Mouse (Mus musculus) limb, embryonic 14.5 days (tissue): ENCODE results near the gene Cmtm6. TPM values are rescaled to one million over a fixed set of nuclear protein-coding genes. Genes with fewer than 3 reads are reported as not detected.

Experiments
- ATAC-seq: fragments of 200-750 bp; cut with Nextera tagmentation; 2 replicates; pipeline ENCODE4 v1.8.0; 2017; ENCODE audit warnings: low read depth, moderate number of reproducible peaks, moderate TSS enrichment; ENCODE audit not compliant: low FRiP score
- DNase-seq: peaks from one replicate; pipeline ENCODE4 v3.0.0-alpha.2; 2015; ENCODE audit warnings: low spot score
- H3K27ac ChIP-seq: fragments of 300-500 bp; sonication (generic); replicated peaks from 2 replicates; pipeline ENCODE4 v1.5.1; 2014; ENCODE audit warnings: low read depth, mild to moderate bottlenecking, low read length, moderate library complexity, mixed read lengths
- H3K27me3 ChIP-seq: fragments of 300-500 bp; sonication (generic); 2 replicates; pipeline ENCODE4 v1.6.1; 2014; ENCODE audit warnings: low read length, mixed read lengths; ENCODE audit not compliant: control insufficient read depth, insufficient read depth
- H3K36me3 ChIP-seq: fragments of 300-500 bp; sonication (generic); 2 replicates; pipeline ENCODE4 v1.6.1; 2014; ENCODE audit warnings: mild to moderate bottlenecking, low read length, moderate library complexity, mixed read lengths; ENCODE audit not compliant: control insufficient read depth, insufficient read depth
- H3K4me1 ChIP-seq: fragments of 300-500 bp; sonication (generic); 2 replicates; pipeline ENCODE4 v1.6.1; 2014; ENCODE audit warnings: antibody characterized with exemption, low read length, mixed read lengths; ENCODE audit not compliant: control insufficient read depth, insufficient read depth
- H3K4me2 ChIP-seq: fragments of 300-500 bp; sonication (generic); replicated peaks from 2 replicates; pipeline ENCODE4 v1.6.1; 2014; ENCODE audit warnings: low read depth, mild to moderate bottlenecking, low read length, moderate library complexity; ENCODE audit not compliant: severe bottlenecking
- H3K4me3 ChIP-seq: fragments of 300-500 bp; sonication (generic); replicated peaks from 2 replicates; pipeline ENCODE4 v1.5.1; 2014; ENCODE audit warnings: low read length
- H3K9ac ChIP-seq: fragments of 300-500 bp; sonication (generic); 2 replicates; pipeline ENCODE4 v1.6.1; 2014; ENCODE audit warnings: mild to moderate bottlenecking, low read depth, low read length, moderate library complexity; ENCODE audit not compliant: severe bottlenecking
- H3K9me3 ChIP-seq: fragments of 300-500 bp; sonication (generic); 2 replicates; pipeline ENCODE4 v1.6.1; 2016; ENCODE audit warnings: low read length; ENCODE audit not compliant: control insufficient read depth
- POLR2A ChIP-seq: fragments of 200-500 bp; IDR thresholded peaks from 2 replicates; pipeline ENCODE4 v1.8.0; 2012; ENCODE audit warnings: inconsistent platforms, mild to moderate bottlenecking, moderate library complexity, borderline replicate concordance; ENCODE audit not compliant: insufficient read depth, insufficient read length; ENCODE audit errors: extremely low read depth
- WGBS: fragments of 180-500 bp; shearing (Covaris S2); extraction: QIAGEN DNeasy Blood & Tissue Kit; methylation state at CpG from one replicate; pipeline ENCODE4 v1.1.7; 2014; 5-methylcytosine and 5-hydroxymethylcytosine counted together
- polyA plus RNA-seq, 2 experiments: library from polyadenylated mRNA; depleted of rRNA in 1 of 2; stranded (reverse) in 1 of 2; unstranded in 1 of 2; fragments of >200 nt; fragmentation: Nextera tagmentation in 1 of 2; extraction: Ambion mirVana in 1 of 2; gene quantifications; 2 replicates each; pipeline versions ENCODE4 v1.2.1 to v1.2.3; 2012 to 2014

The Cmtm6 gene
- polyA plus RNA-seq (2012; rRNA removed) (21.9 and 23.4 TPM in 2 replicates), polyA plus RNA-seq (2014; fragmentation: Nextera tagmentation; extraction: Ambion mirVana) (40.5 and 41.0 TPM in 2 replicates)

DNA sequence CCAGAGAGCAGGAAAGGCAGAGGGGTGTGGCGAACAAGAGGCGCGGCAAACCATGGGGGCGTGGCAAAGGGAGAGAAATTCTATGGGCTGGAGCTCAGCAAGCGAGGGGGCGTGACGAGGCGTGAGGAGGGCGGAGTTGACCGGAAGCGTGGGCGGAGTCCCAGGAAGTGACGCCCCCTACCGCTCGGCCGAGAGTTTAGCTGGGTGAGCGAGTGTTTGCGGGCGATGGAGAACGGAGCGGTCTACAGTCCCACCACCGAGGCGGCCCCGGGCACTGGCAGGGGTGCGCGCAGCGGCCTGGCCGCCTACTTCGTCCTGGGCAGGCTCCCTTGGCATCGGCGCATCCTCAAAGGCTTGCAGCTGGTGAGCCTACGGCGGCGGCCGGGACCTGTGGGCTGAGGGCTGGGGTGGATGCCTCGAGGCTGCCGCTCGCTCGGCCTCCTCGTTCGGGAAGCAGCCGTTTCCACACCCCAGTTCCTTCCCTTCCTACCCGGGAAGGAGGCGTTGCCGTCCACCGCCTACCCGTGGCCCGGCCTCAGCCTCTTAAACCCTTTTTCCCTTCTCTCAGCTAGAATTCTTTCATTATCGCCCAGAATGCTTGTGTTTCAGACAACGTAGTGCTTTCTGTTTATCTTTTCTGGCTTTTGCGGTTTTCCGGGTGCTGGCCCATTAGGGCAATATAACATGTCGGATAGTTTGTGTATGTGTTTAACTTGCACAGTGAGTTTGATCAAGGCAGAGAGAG is at the start of gene Cmtm6:
Gene Cmtm6, plus strand, starts transcription at position 106 of the 745 bp plus-strand sequence.
- DNase-seq (peak; percentile 97), ATAC-seq (peak; percentile 94)
- Histone ChIP-seq H3K9ac (peak within 1 kb of the TSS; percentile 86), H3K4me2 (peak within 1 kb of the TSS; percentile 59), H3K27me3 (no peaks in the 10 kb centered on the region), H3K9me3 (no peaks in the 10 kb centered on the region), H3K27ac (peak within 1 kb of the TSS; percentile 88), H3K4me3 (peak within 1 kb of the TSS; percentile 81), H3K4me1 (peaks cover 15% of the 10 kb centered on the region), H3K36me3 (no peaks in the 10 kb centered on the region)
- 0 out of 2 replicates have a peak, but pooled peaks have one; percentile 25 for TF ChIP-seq POLR2A
- WGBS, result 3% methylated on average over 44 of the region's 53 CpGs

DNA sequence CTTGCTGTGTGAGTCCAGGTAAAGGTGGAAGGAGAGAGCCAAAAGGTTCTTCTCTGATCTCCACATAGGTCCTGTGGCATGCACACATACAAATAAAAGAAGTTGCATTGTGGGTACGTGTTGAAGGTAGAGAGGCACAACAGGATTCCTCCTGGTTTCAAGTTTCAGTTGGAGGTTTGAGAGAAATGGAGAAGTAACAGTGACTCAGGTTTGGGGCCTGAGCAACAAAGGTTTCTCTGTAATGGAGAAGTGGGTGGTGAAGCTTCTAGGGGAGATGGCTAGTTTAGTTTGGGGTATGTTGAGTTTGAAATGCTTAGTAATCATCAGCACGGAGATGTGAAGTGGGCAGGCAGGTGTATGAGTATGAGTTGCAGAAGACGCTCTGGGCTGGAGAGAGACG is 48.7 kb upstream of the Cmtm6 start:
- no peaks in the 10 kb centered on the region for H3K36me3 ChIP-seq
- no peak overlapping the region for H3K9ac ChIP-seq
- no peaks in the 10 kb centered on the region for H3K9me3 ChIP-seq
- WGBS, result 74% methylated on average over 4 of the region's 4 CpGs
- no peak for ATAC-seq
- no peak overlapping the region for H3K4me3 ChIP-seq
- no peak for TF ChIP-seq POLR2A
- H3K4me2 ChIP-seq, result no peak overlapping the region
- DNase-seq, result no peak
- H3K4me1 ChIP-seq, result no peaks in the 10 kb centered on the region
- no peak overlapping the region for H3K27ac ChIP-seq
- no peaks in the 10 kb centered on the region for H3K27me3 ChIP-seq

DNA sequence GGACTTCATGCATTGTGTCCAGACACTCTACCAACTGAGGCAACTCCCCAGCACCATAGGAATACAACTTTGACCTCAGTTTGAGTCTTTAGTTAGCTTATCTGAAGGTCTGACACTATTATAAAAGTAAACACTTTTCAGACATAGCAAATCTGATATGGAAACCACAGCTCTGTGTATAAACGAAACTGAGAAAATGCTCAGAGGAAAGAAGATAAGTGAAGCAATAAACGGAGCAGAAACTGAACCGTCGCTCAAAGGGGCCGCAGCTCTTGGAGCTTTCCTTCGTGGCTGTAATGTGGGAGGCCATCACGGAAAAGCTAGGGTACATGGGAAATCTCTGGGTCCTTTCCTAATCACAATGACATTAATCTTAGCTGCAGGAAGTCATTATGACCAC is 44.7 kb upstream of the Cmtm6 start:
- Histone ChIP-seq H3K27me3 (no peaks in the 10 kb centered on the region), H3K27ac (no peak overlapping the region), H3K9me3 (no peaks in the 10 kb centered on the region), H3K4me3 (no peak overlapping the region), H3K9ac (no peak overlapping the region), H3K36me3 (peaks cover 3% of the 10 kb centered on the region), H3K4me1 (peaks cover 11% of the 10 kb centered on the region), H3K4me2 (no peak overlapping the region)
- WGBS, result 88% methylated on average over 7 of the region's 7 CpGs
- no peak for DNase-seq
- no peak for TF ChIP-seq POLR2A
- no peak for ATAC-seq

DNA sequence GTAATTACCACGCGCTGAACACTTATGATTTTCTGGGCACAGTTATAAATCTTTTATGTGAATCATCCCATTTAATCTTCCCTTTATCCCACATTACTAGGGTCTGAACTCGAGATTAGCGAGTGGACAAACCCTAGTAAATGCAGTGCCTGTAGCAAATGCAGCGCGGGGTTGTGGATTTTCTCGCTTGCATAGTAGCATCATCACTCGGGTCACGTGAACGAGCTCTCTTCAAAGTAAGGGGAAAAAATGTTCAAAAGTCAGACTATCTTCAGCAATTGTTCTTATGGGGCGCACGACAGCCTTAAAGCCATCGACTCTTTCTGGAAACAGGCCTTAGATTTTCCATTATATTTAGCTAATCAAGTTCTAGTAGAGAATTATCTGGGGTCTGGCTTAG is 43.3 kb upstream of the Cmtm6 start:
- ATAC-seq, result no peak
- no peak for DNase-seq
- TF ChIP-seq POLR2A, result no peak
- peak overlapping the region; percentile 89 for H3K4me2 ChIP-seq
- H3K9me3 ChIP-seq, result no peaks in the 10 kb centered on the region
- H3K36me3 ChIP-seq, result peaks cover 13% of the 10 kb centered on the region
- peak overlapping the region; percentile 96 for H3K4me3 ChIP-seq
- WGBS, result 74% methylated on average over 13 of the region's 13 CpGs
- H3K9ac ChIP-seq, result peak overlapping the region; percentile 90
- no peak overlapping the region for H3K27ac ChIP-seq
- no peaks in the 10 kb centered on the region for H3K27me3 ChIP-seq
- H3K4me1 ChIP-seq, result peaks cover 11% of the 10 kb centered on the region

DNA sequence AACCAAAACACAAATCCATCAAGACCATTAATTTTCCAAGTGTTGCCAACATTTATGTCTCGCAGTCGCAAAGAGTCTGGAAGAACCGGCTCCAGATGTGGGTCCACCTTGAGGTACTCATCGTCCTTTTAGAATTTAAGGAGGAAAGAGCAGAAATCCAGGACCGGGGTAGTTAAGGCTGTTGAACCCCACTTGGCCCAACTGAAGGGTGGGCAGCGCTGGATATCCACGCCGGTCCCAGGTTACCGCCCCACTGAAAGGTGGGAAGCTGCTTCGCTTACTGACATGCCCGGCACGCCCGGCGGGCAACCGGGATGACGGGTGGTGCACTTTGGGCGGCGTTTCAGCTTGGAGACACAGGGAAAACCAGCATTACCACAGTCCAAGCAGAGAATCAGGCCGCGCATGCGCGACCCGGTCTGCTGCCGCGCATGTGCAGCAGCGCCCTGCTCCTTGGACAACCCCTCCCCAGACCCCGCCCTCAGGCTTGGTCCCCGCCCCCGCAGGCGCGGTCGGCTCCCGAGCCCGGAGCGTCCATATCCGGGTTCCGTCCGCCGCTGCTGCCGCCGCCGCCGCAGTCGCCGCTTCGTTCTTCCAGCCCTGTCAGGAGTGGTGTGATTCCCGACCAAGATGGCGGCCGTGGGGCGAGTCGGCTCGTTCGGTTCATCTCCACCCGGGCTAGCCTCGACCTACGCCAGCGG is 42.5 kb upstream of the Cmtm6 start, which contains the start of gene Dync1li1:
Gene Dync1li1, plus strand, starts transcription at position 539 of the 701 bp plus-strand sequence.
- H3K4me3 ChIP-seq, result peak within 1 kb of the TSS; percentile 96
- DNase-seq, result peak; percentile 99
- H3K27ac ChIP-seq, result peak within 1 kb of the TSS; percentile 81
- peak within 1 kb of the TSS; percentile 89 for H3K4me2 ChIP-seq
- WGBS, result 1% methylated on average over 48 of the region's 57 CpGs
- H3K27me3 ChIP-seq, result no peaks in the 10 kb centered on the region
- peaks cover 17% of the 10 kb centered on the region for H3K36me3 ChIP-seq
- peak; percentile 96 for ATAC-seq
- peaks cover 11% of the 10 kb centered on the region for H3K4me1 ChIP-seq
- no peaks in the 10 kb centered on the region for H3K9me3 ChIP-seq
- TF ChIP-seq POLR2A, result peak; percentile 70; the same call in 1 of the 2 replicates
- H3K9ac ChIP-seq, result peak within 1 kb of the TSS; percentile 90
